Mouse (Mus musculus) lung, embryonic 14.5 days (tissue): ENCODE results near the gene Tulp1. TPM values are rescaled to one million over a fixed set of nuclear protein-coding genes. Genes with fewer than 3 reads are reported as not detected.
A peak's percentile ranks its signal among the peaks of the same experiment; 100 is the strongest.

Experiments used
- ATAC-seq: fragments of 200-750 bp; cut with Nextera tagmentation; 2 replicates; pipeline ENCODE4 v1.8.0; 2017; ENCODE audit warnings: mild to moderate bottlenecking, moderate TSS enrichment, moderate library complexity; ENCODE audit not compliant: insufficient read depth
- DNase-seq: peaks from one replicate; pipeline ENCODE4 v3.0.0-alpha.2; 2015
- H3K27ac ChIP-seq: fragments of 300-500 bp; sonication (generic); 2 replicates; pipeline ENCODE4 v1.5.1; 2014; ENCODE audit warnings: low read depth, mild to moderate bottlenecking, moderate library complexity
- H3K27me3 ChIP-seq: fragments of 300-500 bp; sonication (generic); 2 replicates; pipeline ENCODE4 v1.6.1; 2014; ENCODE audit warnings: low read length, control low read depth; ENCODE audit not compliant: insufficient read depth
- H3K36me3 ChIP-seq: fragments of 300-500 bp; sonication (generic); 2 replicates; pipeline ENCODE4 v1.6.1; 2014; ENCODE audit warnings: control low read depth; ENCODE audit not compliant: insufficient read depth
- H3K4me1 ChIP-seq: fragments of 300-500 bp; sonication (generic); 2 replicates; pipeline ENCODE4 v1.6.1; 2014; ENCODE audit warnings: antibody characterized with exemption, control low read depth; ENCODE audit not compliant: insufficient read depth
- H3K4me2 ChIP-seq: fragments of 300-500 bp; sonication (generic); 2 replicates; pipeline ENCODE4 v1.6.1; 2014; ENCODE audit warnings: mild to moderate bottlenecking
- H3K4me3 ChIP-seq: fragments of 300-500 bp; sonication (generic); 2 replicates; pipeline ENCODE4 v1.5.1; 2014; ENCODE audit warnings: low read depth, low read length
- H3K9ac ChIP-seq: fragments of 300-500 bp; sonication (generic); 2 replicates; pipeline ENCODE4 v1.6.1; 2014
- H3K9me3 ChIP-seq: fragments of 300-500 bp; sonication (generic); 2 replicates; pipeline ENCODE4 v1.6.1; 2016; ENCODE audit warnings: low read depth, low read length, control low read depth
- CTCF ChIP-seq: IDR thresholded peaks from 2 replicates; pipeline ENCODE4 v1.5.1; 2016; ENCODE audit warnings: antibody characterized with exemption, low read depth
- WGBS: fragments of 180-500 bp; shearing (Covaris S2); extraction: QIAGEN DNeasy Blood & Tissue Kit; methylation state at CpG from one replicate; pipeline ENCODE4 v1.1.7; 2014; 5-methylcytosine and 5-hydroxymethylcytosine counted together
- polyA plus RNA-seq: library from polyadenylated mRNA; unstranded; fragments of >200 nt; fragmentation: Nextera tagmentation; extraction: Ambion mirVana; gene quantifications from 2 replicates; pipeline ENCODE4 v1.2.1, GENCODE M21; 2014

Gene Tulp1
- polyA plus RNA-seq, 1 experiment from 2014 or later = 3.0 TPM

DNA sequence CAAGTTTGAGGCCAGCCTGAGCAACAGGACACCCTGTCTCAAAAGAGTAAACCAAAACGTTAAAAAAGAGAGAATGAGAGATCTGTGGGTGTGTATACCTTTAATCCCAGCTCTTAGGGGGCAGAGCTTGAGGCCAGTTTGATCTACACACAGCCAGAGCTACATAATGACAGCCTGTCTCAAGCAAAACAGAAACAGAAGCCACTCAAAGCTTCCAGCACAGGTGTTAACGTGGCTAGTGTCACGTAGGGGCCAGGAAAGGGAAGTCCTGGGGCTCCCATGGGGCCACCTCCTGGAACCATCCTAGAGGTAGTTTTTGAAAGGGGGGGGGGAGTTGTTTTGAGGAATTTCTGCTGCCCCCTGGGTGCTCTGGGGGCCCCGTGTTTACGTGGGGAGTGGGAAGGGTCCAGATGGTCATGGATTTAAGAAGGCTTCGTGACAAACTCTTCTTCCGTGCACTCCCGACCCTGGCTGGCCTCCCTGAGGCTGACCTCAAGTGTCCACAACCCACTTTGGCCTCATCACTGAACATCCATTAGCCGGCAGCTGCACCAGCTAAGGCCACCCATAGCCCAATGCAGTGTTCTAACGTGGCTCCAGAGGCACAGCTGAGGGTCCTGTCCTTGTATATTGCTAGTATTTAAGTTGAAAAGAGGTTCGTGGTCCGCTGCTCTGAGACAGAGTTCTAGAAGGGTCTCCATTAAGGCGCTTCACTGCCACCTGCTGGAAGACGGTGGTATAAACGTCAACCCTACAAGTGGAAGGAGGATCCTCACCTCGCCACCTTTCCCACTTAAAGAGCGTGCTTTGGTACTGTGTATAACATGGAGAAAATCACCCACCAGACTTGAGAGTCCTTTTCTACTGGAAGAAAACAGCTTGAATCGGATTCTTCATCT is 56.5 kb downstream of the Tulp1 start:
- Histone ChIP-seq H3K4me3 (no peak overlapping the region), H3K4me2 (peak overlapping the region; percentile 45), H3K4me1 (no peaks in the 10 kb centered on the region), H3K36me3 (no peaks in the 10 kb centered on the region), H3K9me3 (no peaks in the 10 kb centered on the region), H3K9ac (no peak overlapping the region), H3K27ac (no peak overlapping the region), H3K27me3 (no peaks in the 10 kb centered on the region)
- DNase-seq (peak; percentile 98), ATAC-seq (0 out of 2 replicates have a peak, but pooled peaks have one; percentile 18)
- TF ChIP-seq CTCF = peak; percentile 97
- 9% methylated on average over 18 of the region's 18 CpGs for WGBS

DNA sequence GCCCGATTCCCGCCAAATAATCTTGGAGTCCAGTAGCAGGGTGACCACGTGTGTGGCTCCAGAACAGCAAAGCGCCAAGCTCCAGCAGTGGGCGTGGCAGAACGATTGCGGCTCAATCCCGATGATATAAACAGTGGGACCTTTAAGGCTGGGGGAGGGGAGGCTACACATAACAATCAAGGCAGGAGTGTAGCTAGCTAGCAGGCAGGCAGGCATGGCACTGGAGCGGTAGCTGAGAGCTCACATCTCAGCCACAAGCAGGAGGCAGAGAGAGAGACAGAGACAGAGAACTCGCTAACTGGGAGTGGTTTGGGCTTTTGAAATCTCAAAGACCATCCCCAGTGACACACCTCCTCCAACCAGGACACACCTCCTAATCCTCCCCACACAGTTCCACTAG is 59.9 kb downstream of the Tulp1 start:
- no peak overlapping the region for H3K4me3 ChIP-seq
- no peak overlapping the region for H3K9ac ChIP-seq
- no peak overlapping the region for H3K27ac ChIP-seq
- H3K9me3 ChIP-seq = no peaks in the 10 kb centered on the region
- WGBS = 44% methylated on average over 10 of the region's 10 CpGs
- DNase-seq (peak; percentile 47), ATAC-seq (no peak)
- no peaks in the 10 kb centered on the region for H3K27me3 ChIP-seq
- H3K4me1 ChIP-seq = no peaks in the 10 kb centered on the region
- no peak for TF ChIP-seq CTCF
- H3K4me2 ChIP-seq = no peak overlapping the region
- no peaks in the 10 kb centered on the region for H3K36me3 ChIP-seq

Other genes starting within 250 kb of the Tulp1 start
- gene Scube3, start 223.1 kb downstream of the Tulp1 start, polyA plus RNA-seq = 2.2 and 2.5 TPM in 2 replicates
- 36.0 and 45.4 TPM in 2 replicates for gene Zfp523, start 188.1 kb downstream of the Tulp1 start, polyA plus RNA-seq
- 2.4 and 2.7 TPM in 2 replicates for gene Def6, start 157.4 kb downstream of the Tulp1 start, polyA plus RNA-seq
- gene Ppard, start 132.5 kb downstream of the Tulp1 start, polyA plus RNA-seq = 1.8 and 2.8 TPM in 2 replicates
- gene Fance, start 51.7 kb downstream of the Tulp1 start, polyA plus RNA-seq = 28.2 and 35.3 TPM in 2 replicates
- 799 and 802 TPM in 2 replicates for gene Rpl10a, start 36.8 kb downstream of the Tulp1 start, polyA plus RNA-seq
- gene Tead3, start 14.4 kb downstream of the Tulp1 start, polyA plus RNA-seq = 11.2 and 11.3 TPM in 2 replicates
- 8.3 and 8.7 TPM in 2 replicates for gene Fkbp5, start 152.3 kb upstream of the Tulp1 start, polyA plus RNA-seq
- not detected in 2 replicates for gene Armc12, start 165.6 kb upstream of the Tulp1 start, polyA plus RNA-seq
- gene Clpsl2, start 184.2 kb upstream of the Tulp1 start, polyA plus RNA-seq = not detected in 2 replicates
- gene Clps, start 195.5 kb upstream of the Tulp1 start, polyA plus RNA-seq = 0.33 and 0.80 TPM in 2 replicates
- 0.20 and 0.32 TPM in 2 replicates for gene Lhfpl5, start 210.4 kb upstream of the Tulp1 start, polyA plus RNA-seq